Mouse (Mus musculus) embryonic stem cell, embryonic (primary cell): ENCODE measurements around the gene D330020A13Rik.

Experiments used
- CTCF ChIA-PET, 4 experiments: fragments of 300-600 bp in 2 of 4; fragments of 350-600 bp in 2 of 4; sonication (Branson Sonifier 250); formaldehyde crosslinking; loops; one replicate each; lab custom pipeline; 2022; ENCODE audit warnings: inconsistent platforms in 2 of 4; lab: Charles Lee
- POLR2A ChIA-PET, 4 experiments: fragments of 300-600 bp in 2 of 4; fragments of 350-600 bp in 2 of 4; sonication (Branson Sonifier 250); formaldehyde crosslinking; loops; one replicate each; lab custom pipeline; 2022; ENCODE audit warnings: antibody characterized with exemption in 4 of 4, inconsistent platforms in 1 of 4; lab: Charles Lee

Gene D330020A13Rik

DNA sequence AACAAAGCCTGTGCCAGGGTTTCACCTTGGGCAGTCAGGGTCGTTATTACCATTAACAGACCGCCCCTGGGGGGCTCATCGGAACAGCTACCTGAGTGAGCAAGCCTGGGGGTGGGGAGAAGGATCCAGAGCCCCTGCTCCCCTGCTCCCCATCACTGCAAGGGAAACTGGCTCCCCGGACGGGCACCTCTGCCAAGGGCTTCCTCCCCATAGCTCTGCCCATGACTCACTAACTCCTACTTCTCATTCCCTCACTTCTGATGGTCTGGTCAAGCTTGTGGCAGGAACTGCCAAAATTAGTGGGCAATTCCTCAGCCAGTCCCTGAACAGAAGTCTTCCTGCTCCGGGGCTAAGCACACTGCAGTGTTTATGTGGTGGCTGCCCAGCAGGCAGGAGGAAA is 18.9 kb upstream of the D330020A13Rik start:
- ChIA-PET CTCF (interaction anchor here (0.5 to 3.1 kb wide), 12 partner anchors 14 to 217 kb away, joined by 3 to 12 read pairs (median 4); no protein-coding TSS in a partner anchor), POLR2A (interaction anchor here (0.5 to 5.0 kb wide), 36 partner anchors 10 to 547 kb away, joined by 3 to 83 read pairs (median 5); partner anchors contain the start of genes B4galnt3 (in 3 of the 4), D330020A13Rik (in 3 of the 4), Kdm5a (in 2 of the 4) and Atp6v1e1 (in 1 of the 4))

DNA sequence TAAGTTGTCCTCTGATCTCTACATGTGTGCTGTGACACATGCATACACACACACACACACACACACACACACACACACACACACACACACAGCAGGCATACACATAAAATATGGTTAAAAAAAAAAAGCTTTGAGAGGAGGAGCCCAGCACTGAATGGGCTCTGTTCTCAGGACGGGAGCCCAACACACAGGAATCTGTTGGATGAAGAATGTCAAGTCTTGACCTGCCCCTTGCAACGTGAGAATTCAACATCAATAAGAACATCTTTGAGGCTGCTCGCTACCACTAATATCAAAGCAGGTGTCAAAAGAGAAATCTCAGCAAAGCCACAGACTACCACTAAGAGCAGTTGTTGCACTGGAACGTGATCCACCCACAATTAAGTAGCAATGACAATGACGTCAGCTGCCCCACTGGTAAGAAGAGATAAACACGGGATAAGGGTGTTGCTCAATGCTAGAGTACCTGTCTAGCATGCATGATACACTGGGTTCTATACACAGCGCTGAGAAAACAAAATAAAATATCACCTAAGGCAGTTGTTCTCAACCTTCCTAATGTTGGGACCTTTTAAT is 17.2 kb upstream of the D330020A13Rik start:
- ChIA-PET POLR2A (interaction anchor here in 2 of 4 experiments (0.5 to 5.0 kb wide), 8 partner anchors 12 to 167 kb away, joined by 3 to 83 read pairs (median 4); partner anchors contain the start of gene B4galnt3 (in 1 of the 2)), CTCF (interaction anchor here in 2 of 4 experiments (0.5 to 3.1 kb wide), 2 partner anchors 55 to 103 kb away, joined by 3 to 12 read pairs; no protein-coding TSS in a partner anchor)

DNA sequence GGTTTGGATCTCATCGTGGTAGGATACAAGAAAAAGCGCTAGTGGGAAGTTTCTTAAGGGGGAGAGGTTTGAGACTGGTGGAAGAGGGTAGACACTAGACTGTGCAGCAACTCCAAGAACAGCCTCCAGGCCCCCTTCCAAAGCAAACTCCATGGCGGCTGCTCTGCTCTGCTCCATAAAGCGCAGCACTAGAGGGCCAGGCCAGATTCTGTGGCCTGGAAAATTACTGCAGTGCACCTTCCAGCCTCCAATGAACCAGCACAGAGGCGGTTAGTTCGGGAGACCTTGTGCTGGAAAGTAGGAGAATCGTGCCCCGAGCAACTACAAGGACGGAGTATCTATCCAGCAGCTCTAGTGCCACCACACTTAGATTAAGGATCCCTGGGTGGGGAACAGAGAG is 6.9 kb upstream of the D330020A13Rik start:
- ChIA-PET POLR2A (interaction anchor here in 3 of 4 experiments (0.6 to 9.3 kb wide), 14 partner anchors 7 to 879 kb away, joined by 3 to 83 read pairs (median 4); partner anchors contain the start of genes B4galnt3 (in 1 of the 3) and D330020A13Rik (in 1 of the 3)), CTCF (interaction anchor here in 1 of 4 experiments (1.0 to 1.6 kb wide), 2 partner anchors 37 to 65 kb away, joined by 3 to 4 read pairs; no protein-coding TSS in a partner anchor)

DNA sequence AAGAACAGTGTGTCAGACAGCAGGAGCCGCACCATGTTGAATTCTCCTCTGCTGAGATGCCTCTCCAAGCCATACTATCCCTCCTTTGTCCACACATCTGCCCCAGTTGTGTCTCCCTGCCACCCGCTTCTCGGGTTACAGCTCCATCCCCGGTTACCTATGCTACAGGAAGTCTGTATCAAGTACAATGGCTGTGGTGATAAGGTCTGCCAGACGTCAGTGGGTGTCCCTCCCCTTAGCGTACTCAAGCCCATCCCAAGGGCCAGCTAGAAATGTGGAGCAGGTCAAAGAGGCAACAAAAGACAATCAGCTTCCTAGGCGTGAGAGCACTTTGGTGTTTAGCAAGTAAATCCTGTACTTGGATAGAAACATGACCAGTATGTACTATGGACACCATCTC is 5.6 kb upstream of the D330020A13Rik start:
- CTCF ChIA-PET: interaction anchor here in 3 of 4 experiments (0.6 to 2.1 kb wide), 5 partner anchors 13 to 132 kb away, joined by 3 to 9 read pairs (median 4); no protein-coding TSS in a partner anchor
- POLR2A ChIA-PET: interaction anchor here in 3 of 4 experiments (0.5 to 10.8 kb wide), 19 partner anchors 9 to 251 kb away, joined by 3 to 160 read pairs (median 4); no protein-coding TSS in a partner anchor

DNA sequence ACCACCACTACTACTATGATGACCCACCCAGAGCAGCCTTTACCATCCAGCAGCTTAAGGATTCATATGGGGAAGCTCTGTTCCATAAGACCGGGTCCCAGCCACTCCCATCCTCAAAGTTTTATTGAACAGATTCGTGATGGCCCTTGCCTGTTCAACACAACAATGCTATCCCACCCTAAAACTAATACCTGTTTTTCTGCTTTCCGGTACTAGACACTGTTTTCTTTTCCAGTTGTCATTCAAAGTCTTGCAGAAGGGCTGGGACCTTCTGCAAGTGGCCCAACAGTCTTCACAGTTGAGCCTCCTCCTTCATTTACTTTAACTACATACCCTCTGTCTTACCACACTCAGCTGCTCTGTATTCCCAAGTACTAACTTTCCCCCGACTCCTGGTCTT is 4.7 kb upstream of the D330020A13Rik start:
- CTCF ChIA-PET: interaction anchor here in 3 of 4 experiments (0.5 to 2.1 kb wide), 5 partner anchors 12 to 67 kb away, joined by 3 to 9 read pairs (median 3); no protein-coding TSS in a partner anchor
- POLR2A ChIA-PET: interaction anchor here (0.6 to 10.8 kb wide), 27 partner anchors 10 to 673 kb away, joined by 3 to 160 read pairs (median 4); partner anchors contain the start of genes Ccdc77 (in 1 of the 4) and Kdm5a (in 1 of the 4)

DNA sequence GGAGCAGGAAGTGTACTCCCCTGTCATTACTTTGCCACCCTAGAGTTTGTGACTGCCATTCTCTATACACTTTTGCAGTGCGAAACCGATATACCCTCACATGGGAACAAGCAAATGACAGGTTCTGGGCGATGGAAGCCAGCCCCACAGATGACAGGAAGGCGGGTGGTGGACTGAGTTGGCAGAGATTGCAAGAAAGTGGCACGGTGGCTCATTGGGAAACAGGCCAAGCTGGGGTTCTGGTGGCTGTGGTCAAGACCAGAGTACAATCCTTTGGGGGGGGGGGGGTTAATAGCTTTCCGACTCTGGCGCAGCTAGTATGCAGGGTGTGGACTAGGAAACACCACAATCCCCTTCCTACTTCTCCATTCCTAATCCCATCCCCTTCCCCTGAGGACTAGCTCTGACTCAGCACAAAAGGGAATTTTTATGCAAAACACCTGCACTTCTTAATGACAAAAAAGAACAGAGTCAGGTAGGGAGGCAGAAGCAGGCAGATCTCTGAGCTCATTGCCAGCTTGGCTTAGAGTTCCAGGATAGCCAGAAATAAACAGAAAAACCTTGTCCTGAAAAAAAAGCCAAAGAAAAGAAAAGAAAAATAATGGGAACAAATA is 2.7 kb upstream of the D330020A13Rik start:
- ChIA-PET POLR2A (interaction anchor here (0.6 to 10.8 kb wide), 36 partner anchors 9 to 255 kb away, joined by 3 to 160 read pairs (median 4); partner anchors contain the start of genes Ccdc77 (in 1 of the 4) and Kdm5a (in 1 of the 4)), CTCF (interaction anchor here in 3 of 4 experiments (0.5 to 1.3 kb wide), 7 partner anchors 10 to 1105 kb away, joined by 3 to 6 read pairs (median 4); no protein-coding TSS in a partner anchor)

DNA sequence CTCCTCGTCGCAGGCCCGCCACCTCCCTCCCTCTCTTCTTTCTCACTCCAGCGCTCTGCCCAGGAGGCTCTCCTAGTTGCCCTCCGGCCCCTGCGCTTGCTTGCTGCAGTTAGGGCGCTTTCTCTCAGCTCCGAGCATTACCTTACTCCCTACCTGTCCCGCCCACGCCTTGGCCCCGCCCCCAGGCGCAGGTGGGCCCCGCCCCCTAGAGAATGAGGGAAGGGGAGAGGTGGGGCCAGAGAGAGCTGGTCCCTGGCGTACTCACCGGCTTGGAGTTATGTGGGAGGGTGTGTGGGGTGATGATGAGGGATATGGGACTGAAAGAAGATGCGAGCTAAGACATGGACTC is 595 bp downstream of the D330020A13Rik start:
- POLR2A ChIA-PET: interaction anchor here (0.5 to 10.8 kb wide), 85 partner anchors 7 to 751 kb away, joined by 3 to 160 read pairs (median 4); partner anchors contain the start of genes Ccdc77 (in 2 of the 4), Kdm5a (in 2 of the 4), Wnk1 (in 1 of the 4) and Wnt5b (in 1 of the 4)
- CTCF ChIA-PET: interaction anchor here (0.7 to 3.4 kb wide), 21 partner anchors 9 to 293 kb away, joined by 3 to 43 read pairs (median 4); no protein-coding TSS in a partner anchor

DNA sequence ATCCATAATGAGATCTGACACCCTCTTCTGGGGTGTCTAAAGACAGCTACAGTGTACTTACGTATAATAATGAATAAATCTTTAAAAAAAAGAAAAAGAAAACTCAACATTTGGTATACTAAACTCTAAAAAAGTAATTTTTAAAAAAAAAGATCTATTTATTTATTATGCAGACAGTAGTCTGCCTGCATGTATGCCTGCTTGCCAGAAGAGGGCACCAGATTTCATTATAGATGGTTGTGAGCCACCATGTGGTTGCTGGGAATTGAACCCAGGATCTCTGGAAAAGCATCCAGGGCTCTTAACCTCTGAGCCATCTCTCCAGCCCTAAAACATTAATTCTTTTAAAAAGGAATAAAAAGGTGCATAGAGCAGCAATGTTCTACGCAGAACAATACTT is 2.4 kb downstream of the D330020A13Rik start:
- ChIA-PET CTCF (interaction anchor here in 1 of 4 experiments (1.0 to 2.1 kb wide), 2 partner anchors 74 kb away, joined by 3 to 8 read pairs; no protein-coding TSS in a partner anchor), POLR2A (interaction anchor here in 1 of 4 experiments (1.5 to 10.8 kb wide), 4 partner anchors 15 to 38 kb away, joined by 3 to 160 read pairs (median 30); no protein-coding TSS in a partner anchor)

DNA sequence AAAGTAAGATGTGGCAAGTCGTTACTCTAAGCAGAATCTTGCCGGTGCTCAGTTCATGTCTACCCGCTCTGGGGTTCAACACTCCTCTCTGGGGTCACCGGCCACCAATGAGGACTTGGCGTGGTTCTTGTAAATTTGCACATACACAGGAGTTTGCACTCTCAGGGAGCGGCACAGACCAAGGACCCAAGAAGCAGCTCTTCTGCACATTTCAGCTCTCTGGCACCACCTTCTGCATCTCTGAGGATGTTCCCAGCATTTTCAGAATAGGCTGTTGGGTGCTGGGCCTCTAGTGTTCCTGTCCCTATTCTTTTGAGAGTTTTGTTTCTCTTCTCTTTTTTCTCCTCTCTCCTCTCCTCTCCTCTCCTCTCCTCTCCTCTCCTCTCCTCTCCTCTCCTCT is 7.0 kb downstream of the D330020A13Rik start:
- ChIA-PET CTCF (interaction anchor here (0.6 to 3.6 kb wide), 48 partner anchors 8 to 1902 kb away, joined by 3 to 56 read pairs (median 5); no protein-coding TSS in a partner anchor), POLR2A (interaction anchor here (0.6 to 3.4 kb wide), 37 partner anchors 8 to 1708 kb away, joined by 3 to 19 read pairs (median 4); no protein-coding TSS in a partner anchor)

DNA sequence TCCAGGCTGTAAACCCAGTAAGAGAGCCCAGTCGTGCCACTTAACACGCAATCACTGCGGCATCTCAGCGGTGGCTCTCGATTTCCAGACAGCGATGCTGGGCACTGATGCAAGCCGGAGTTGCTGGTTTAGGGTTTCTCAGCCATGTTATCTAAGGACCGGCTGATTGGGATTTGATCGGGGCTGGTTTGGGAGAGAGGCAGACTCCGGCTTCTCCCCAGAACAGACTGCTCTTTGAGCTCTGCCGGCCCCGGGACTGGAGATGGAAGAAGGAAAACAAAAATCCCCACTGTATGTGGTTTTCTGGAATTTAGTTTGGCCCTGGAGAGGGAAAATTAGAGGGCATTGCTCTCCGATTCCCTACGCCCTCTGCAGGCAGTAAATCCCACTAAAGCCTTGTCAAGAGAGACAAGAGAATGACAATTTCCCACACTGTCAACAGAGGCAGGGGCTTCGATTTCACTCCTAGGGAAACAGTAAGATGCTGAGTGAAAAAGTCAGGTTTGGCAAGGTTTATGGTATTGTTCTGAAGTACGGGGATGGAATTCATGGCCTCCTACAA is 8.7 kb downstream of the D330020A13Rik start:
- ChIA-PET CTCF (interaction anchor here in 3 of 4 experiments (0.7 to 3.6 kb wide), 6 partner anchors 23 to 103 kb away, joined by 3 to 56 read pairs (median 20); no protein-coding TSS in a partner anchor), POLR2A (interaction anchor here in 2 of 4 experiments (1.0 to 3.4 kb wide), 10 partner anchors 8 to 103 kb away, joined by 3 to 15 read pairs (median 4); partner anchors contain the start of genes B4galnt3 (in 2 of the 2) and D330020A13Rik (in 2 of the 2))

DNA sequence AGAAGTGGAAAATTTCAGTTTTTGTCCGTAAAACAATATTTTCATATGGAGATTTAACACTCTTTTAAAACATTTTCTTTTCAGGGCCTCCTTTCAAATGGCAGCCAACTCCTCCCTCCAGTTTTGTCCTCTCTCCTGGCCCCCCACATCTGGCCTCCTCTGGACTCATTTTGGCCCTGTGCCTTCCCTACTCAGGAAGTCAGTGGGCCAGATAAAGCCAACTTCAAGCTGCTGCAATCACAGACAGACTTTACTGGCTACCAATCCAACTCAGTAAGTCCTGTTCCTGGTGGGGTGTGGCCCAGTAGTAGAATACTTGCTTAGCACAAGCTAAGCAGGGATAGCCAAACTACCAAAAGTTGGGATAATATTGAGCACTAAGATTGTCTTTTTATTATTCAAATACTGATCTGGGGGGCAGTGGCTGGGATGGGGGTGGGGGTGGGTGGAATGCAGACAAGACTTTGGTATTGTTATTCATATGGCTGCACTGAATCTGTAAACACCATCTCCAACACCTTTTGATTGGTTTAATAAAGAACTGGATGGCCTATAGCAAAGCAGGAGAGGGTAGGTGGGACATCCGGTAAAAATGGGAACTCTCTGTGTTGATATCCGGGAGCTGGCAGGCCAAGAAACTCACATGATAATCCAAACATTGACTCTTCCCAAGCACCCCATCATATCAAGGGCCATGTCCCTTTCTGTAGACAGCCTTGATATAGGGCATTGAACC is 12.9 kb downstream of the D330020A13Rik start:
- POLR2A ChIA-PET: interaction anchor here in 3 of 4 experiments (0.6 to 14.2 kb wide), 22 partner anchors 11 to 820 kb away, joined by 3 to 160 read pairs (median 4); partner anchors contain the start of genes B4galnt3 (in 2 of the 3), D330020A13Rik (in 2 of the 3), Ccdc77 (in 1 of the 3) and Kdm5a (in 1 of the 3)
- CTCF ChIA-PET: interaction anchor here in 2 of 4 experiments (0.6 to 1.7 kb wide), 4 partner anchors 12 to 18 kb away, joined by 3 to 5 read pairs (median 4); partner anchors contain the start of gene B4galnt3 (in 1 of the 2)

DNA sequence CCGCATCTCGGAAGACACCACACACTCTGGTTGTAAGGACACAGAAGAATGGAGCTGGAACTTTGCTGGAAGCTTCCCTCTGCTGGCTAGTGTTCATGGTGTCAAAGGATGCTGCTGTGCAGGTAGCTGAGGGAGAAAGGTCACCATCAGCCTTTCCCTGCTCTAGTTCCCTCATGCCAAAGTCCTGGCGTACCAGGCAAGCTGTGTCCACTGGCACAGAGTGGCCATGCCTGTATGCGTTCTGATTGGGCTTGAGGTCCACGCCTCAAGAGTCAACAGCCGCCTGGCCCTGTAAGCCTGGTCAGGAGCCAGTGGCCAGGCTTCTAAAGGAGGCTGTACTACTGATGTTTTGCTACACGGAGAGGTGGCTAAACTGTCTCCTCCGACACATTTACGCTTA is 15.2 kb downstream of the D330020A13Rik start:
- POLR2A ChIA-PET: interaction anchor here in 3 of 4 experiments (0.7 to 14.2 kb wide), 24 partner anchors 8 to 110 kb away, joined by 3 to 160 read pairs (median 4); partner anchors contain the start of genes B4galnt3 (in 2 of the 3), Ccdc77 (in 2 of the 3), D330020A13Rik (in 2 of the 3) and Kdm5a (in 2 of the 3)
- CTCF ChIA-PET: interaction anchor here (0.5 to 2.5 kb wide), 13 partner anchors 8 to 755 kb away, joined by 3 to 18 read pairs (median 4); partner anchors contain the start of genes B4galnt3 (in 2 of the 4) and D330020A13Rik (in 2 of the 4)

DNA sequence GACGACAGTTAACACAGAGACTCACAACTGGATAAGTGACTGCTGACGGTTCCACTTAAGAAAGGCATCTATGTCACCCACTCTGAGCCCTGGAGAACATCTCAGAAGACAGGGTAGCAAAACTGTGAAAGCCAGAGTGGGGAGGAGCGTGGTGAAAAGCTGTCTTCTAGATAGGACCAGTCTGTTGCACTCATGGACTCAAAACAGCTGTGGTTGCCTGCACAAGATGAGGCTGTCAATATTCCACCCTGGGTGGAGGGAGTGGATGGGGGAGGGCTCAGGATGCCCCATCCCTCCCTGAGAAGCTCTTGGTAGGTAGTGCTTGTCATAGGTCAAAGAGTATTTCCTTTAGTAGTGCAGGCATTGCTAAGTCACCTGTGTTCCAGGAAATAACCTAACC is 15.6 kb downstream of the D330020A13Rik start:
- ChIA-PET POLR2A (interaction anchor here in 3 of 4 experiments (0.7 to 14.2 kb wide), 25 partner anchors 9 to 111 kb away, joined by 3 to 160 read pairs (median 4); partner anchors contain the start of genes B4galnt3 (in 2 of the 3), Ccdc77 (in 2 of the 3), D330020A13Rik (in 2 of the 3) and Kdm5a (in 2 of the 3)), CTCF (interaction anchor here (0.7 to 2.5 kb wide), 11 partner anchors 9 to 755 kb away, joined by 3 to 18 read pairs (median 5); partner anchors contain the start of genes B4galnt3 (in 1 of the 4) and D330020A13Rik (in 1 of the 4))

DNA sequence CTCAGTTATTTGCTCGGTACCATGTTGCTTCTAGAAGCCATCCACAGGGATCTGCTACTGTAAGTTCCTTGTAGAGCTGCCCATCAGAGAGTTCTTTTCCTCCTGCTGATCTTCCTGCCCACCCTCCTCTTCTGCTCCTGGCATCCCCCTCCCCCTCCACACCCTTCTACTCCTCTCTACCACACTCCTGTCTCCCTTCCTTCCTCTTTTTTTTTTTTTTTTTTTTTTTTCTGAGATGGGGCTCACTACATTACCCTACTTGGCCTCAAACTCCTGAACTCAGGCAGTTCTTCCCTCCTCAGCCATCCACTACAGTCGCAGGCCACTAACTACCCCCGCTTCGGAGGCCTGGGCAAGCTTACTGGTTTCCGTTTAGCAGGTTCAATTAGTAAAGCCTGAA is 18.3 kb downstream of the D330020A13Rik start:
- ChIA-PET POLR2A (interaction anchor here in 3 of 4 experiments (0.6 to 14.2 kb wide), 9 partner anchors 11 to 544 kb away, joined by 3 to 160 read pairs (median 5); partner anchors contain the start of genes B4galnt3 (in 2 of the 3), D330020A13Rik (in 2 of the 3), Ccdc77 (in 1 of the 3) and Kdm5a (in 1 of the 3)), CTCF (no interaction called here)

DNA sequence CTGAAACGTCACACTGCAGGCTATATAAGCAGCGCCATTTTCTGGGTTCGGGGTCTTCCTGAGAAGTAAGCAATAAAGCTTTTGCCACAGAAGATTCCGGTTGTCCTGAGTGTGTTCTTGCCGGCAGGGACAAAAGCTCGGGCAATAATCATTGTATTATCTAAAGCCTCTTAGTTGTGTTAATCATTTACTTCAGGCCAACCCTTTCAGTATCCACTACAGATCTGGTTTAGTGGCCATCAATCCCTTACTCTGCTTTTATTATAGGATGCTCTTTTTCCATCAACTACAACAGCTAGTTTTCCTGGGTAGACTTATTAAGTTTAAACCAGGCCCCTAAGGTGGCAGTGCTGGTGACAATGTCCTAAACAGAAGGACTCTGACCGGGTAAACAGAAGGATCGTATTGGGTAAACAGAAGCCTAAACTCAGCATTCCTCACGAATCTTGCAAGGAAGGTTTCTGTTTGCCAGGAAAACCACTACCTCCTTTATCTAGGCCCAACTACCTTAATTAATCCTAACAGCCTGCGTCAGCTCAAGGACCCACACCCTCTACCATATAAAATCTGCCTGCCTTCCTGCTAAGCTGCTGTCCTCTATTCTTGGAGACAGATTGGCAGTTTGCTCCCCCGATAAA is 24.3 kb downstream of the D330020A13Rik start:
- POLR2A ChIA-PET: interaction anchor here in 2 of 4 experiments (0.8 to 14.2 kb wide), 19 partner anchors 9 to 621 kb away, joined by 3 to 160 read pairs (median 4); partner anchors contain the start of genes B4galnt3 (in 2 of the 2), D330020A13Rik (in 2 of the 2), Kdm5a (in 2 of the 2) and Ccdc77 (in 1 of the 2)
- CTCF ChIA-PET: interaction anchor here in 3 of 4 experiments (0.6 to 1.0 kb wide), 3 partner anchors 94 to 136 kb away, joined by 3 to 5 read pairs (median 4); no protein-coding TSS in a partner anchor
